Mouse (Mus musculus) lung, embryonic 14.5 days (tissue): ENCODE data around the gene Otulinl. TPM values are rescaled to one million over a fixed set of nuclear protein-coding genes. Genes with fewer than 3 reads are reported as not detected.
A peak's percentile ranks its signal among the peaks of the same experiment; 100 is the strongest.

Experiments
- ATAC-seq: fragments of 200-750 bp; cut with Nextera tagmentation; 2 replicates; pipeline ENCODE4 v1.8.0; 2017; ENCODE audit warnings: mild to moderate bottlenecking, moderate TSS enrichment, moderate library complexity; ENCODE audit not compliant: insufficient read depth
- DNase-seq: peaks from one replicate; pipeline ENCODE4 v3.0.0-alpha.2; 2015
- H3K27ac ChIP-seq: fragments of 300-500 bp; sonication (generic); 2 replicates; pipeline ENCODE4 v1.5.1; 2014; ENCODE audit warnings: low read depth, mild to moderate bottlenecking, moderate library complexity
- H3K27me3 ChIP-seq: fragments of 300-500 bp; sonication (generic); 2 replicates; pipeline ENCODE4 v1.6.1; 2014; ENCODE audit warnings: low read length, control low read depth; ENCODE audit not compliant: insufficient read depth
- H3K36me3 ChIP-seq: fragments of 300-500 bp; sonication (generic); 2 replicates; pipeline ENCODE4 v1.6.1; 2014; ENCODE audit warnings: control low read depth; ENCODE audit not compliant: insufficient read depth
- H3K4me1 ChIP-seq: fragments of 300-500 bp; sonication (generic); 2 replicates; pipeline ENCODE4 v1.6.1; 2014; ENCODE audit warnings: antibody characterized with exemption, control low read depth; ENCODE audit not compliant: insufficient read depth
- H3K4me2 ChIP-seq: fragments of 300-500 bp; sonication (generic); 2 replicates; pipeline ENCODE4 v1.6.1; 2014; ENCODE audit warnings: mild to moderate bottlenecking
- H3K4me3 ChIP-seq: fragments of 300-500 bp; sonication (generic); 2 replicates; pipeline ENCODE4 v1.5.1; 2014; ENCODE audit warnings: low read depth, low read length
- H3K9ac ChIP-seq: fragments of 300-500 bp; sonication (generic); 2 replicates; pipeline ENCODE4 v1.6.1; 2014
- H3K9me3 ChIP-seq: fragments of 300-500 bp; sonication (generic); 2 replicates; pipeline ENCODE4 v1.6.1; 2016; ENCODE audit warnings: low read depth, low read length, control low read depth
- CTCF ChIP-seq: IDR thresholded peaks from 2 replicates; pipeline ENCODE4 v1.5.1; 2016; ENCODE audit warnings: antibody characterized with exemption, low read depth
- WGBS: fragments of 180-500 bp; shearing (Covaris S2); extraction: QIAGEN DNeasy Blood & Tissue Kit; methylation state at CpG from one replicate; pipeline ENCODE4 v1.1.7; 2014; 5-methylcytosine and 5-hydroxymethylcytosine counted together
- polyA plus RNA-seq: library from polyadenylated mRNA; unstranded; fragments of >200 nt; fragmentation: Nextera tagmentation; extraction: Ambion mirVana; gene quantifications from 2 replicates; pipeline ENCODE4 v1.2.1, GENCODE M21; 2014

The Otulinl gene
- polyA plus RNA-seq, 1 experiment from 2014 or later = 15.8 TPM

DNA sequence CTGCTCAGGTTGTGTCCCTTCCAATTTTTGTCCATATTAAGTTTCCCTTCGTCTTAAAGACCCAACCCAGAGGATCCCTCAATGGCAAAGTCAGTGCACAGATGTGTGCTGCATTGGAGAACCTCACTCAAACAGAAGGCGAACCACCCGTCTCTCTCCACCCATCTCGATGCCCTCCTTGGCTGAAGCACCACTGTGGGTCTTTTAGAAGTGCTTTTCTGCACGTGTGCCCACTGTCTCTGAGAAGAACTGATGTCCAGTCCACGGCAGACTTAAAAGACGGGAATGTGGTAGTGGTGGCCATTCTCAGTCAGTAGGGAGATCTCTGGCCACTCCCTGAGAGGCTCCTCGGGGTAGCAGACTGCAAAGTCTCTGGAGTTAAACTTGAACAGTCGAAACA is 24.8 kb downstream of the Otulinl start:
- 71% methylated on average over 9 of the region's 9 CpGs for WGBS
- ATAC-seq = no peak
- TF ChIP-seq CTCF = no peak

DNA sequence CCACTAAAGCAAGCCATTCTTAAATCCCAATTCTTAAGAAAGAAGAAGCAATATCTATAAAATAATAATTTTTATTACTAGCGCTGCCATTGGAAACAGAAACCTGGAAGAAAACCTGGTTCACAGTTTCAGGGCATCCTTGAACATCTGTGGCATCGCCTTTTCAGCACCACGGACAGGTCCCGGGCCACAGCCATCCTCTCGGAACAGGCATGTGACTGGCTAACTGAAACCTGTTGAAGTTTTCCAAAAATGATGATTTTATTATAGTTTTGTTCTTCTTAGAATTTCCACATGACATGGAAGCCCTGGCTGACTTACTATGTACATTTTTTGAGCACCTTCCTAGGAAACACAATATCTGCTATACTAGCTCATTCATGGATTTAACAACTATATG is 26.4 kb downstream of the Otulinl start:
- Histone ChIP-seq H3K9ac (no peak overlapping the region), H3K27ac (no peak overlapping the region), H3K4me1 (no peaks in the 10 kb centered on the region), H3K4me3 (no peak overlapping the region), H3K9me3 (no peaks in the 10 kb centered on the region), H3K4me2 (no peak overlapping the region), H3K27me3 (no peaks in the 10 kb centered on the region), H3K36me3 (no peaks in the 10 kb centered on the region)
- WGBS = 14% methylated on average over 5 of the region's 5 CpGs
- ATAC-seq = no peak
- peak; percentile 86 for DNase-seq
- TF ChIP-seq CTCF = no peak

More for the DNA sequence above, 24.8 kb downstream of the Otulinl start:
- no peaks in the 10 kb centered on the region for H3K9me3 ChIP-seq
- no peaks in the 10 kb centered on the region for H3K36me3 ChIP-seq
- H3K4me2 ChIP-seq = no peak overlapping the region
- H3K4me1 ChIP-seq = no peaks in the 10 kb centered on the region
- H3K9ac ChIP-seq = no peak overlapping the region
- no peak overlapping the region for H3K4me3 ChIP-seq
- no peak overlapping the region for H3K27ac ChIP-seq
- no peak for DNase-seq
- no peaks in the 10 kb centered on the region for H3K27me3 ChIP-seq

DNA sequence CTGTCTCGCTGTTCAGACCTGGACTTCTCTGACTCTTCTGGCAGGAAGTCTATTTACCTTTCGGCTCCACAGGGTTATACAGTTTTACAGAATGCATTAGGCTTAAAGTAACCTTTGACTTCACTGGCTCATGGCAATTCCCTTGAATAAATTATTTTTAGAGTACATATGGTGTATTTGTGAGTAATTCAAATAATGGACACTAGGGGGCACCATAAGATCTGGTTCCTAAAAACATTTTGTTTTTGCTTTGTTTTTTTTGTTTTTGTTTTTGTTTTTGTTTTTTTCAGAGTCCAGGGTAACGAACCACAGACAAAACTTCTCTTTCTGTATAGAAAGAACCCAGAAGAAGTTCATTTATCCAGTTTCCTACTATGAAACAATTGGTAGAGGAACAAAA is 33.7 kb downstream of the Otulinl start:
- no peaks in the 10 kb centered on the region for H3K27me3 ChIP-seq
- no peak overlapping the region for H3K4me2 ChIP-seq
- no peak for ATAC-seq
- H3K9ac ChIP-seq = no peak overlapping the region
- no peak overlapping the region for H3K4me3 ChIP-seq
- peak; percentile 61 for TF ChIP-seq CTCF
- 37% methylated on average over 3 of the region's 3 CpGs for WGBS
- no peaks in the 10 kb centered on the region for H3K36me3 ChIP-seq
- no peaks in the 10 kb centered on the region for H3K4me1 ChIP-seq
- H3K27ac ChIP-seq = no peak overlapping the region
- peak; percentile 81 for DNase-seq
- H3K9me3 ChIP-seq = no peaks in the 10 kb centered on the region

- H3K4me3 ChIP-seq = no peak overlapping the region
- H3K36me3 ChIP-seq = no peaks in the 10 kb centered on the region
- no peaks in the 10 kb centered on the region for H3K4me1 ChIP-seq
- whole genome bisulfite sequencing = 89% methylated on average over 8 of the region's 8 CpGs
- ATAC-seq (no peak), DNase-seq (no peak)
- H3K9ac ChIP-seq = no peak overlapping the region
- no peak overlapping the region for H3K4me2 ChIP-seq
- TF ChIP-seq CTCF = no peak
- no peaks in the 10 kb centered on the region for H3K27me3 ChIP-seq
- no peaks in the 10 kb centered on the region for H3K9me3 ChIP-seq
- no peak overlapping the region for H3K27ac ChIP-seq
These were observed 34.7 kb downstream of the Otulinl start for GRCm38 (mm10) chr15:27646665-27647064.

DNA sequence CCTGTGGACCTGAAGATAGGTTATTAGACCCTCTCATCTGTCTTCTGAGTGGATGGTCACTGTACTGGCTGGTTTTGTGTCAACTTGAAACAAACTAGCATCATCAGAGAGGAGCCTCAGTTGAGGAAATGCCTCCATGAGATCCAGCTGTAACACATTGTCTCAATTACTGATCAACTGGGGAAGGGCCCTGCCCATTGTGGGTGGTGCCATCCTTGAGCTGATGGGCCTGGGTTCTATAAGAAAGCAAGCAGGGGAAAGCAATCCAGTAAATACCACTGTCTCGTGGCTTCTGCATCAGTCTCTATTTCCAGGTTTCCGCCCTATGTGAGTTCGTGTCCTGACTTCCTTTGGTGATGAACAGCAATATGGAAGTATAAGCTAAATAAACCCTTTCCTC is 36.1 kb downstream of the Otulinl start:
- Histone ChIP-seq H3K9me3 (no peaks in the 10 kb centered on the region), H3K27ac (no peak overlapping the region), H3K36me3 (no peaks in the 10 kb centered on the region), H3K4me2 (no peak overlapping the region), H3K9ac (no peak overlapping the region), H3K4me1 (no peaks in the 10 kb centered on the region), H3K4me3 (no peak overlapping the region), H3K27me3 (no peaks in the 10 kb centered on the region)
- 82% methylated on average over 3 of the region's 3 CpGs for WGBS
- ATAC-seq (no peak), DNase-seq (no peak)
- TF ChIP-seq CTCF = no peak

GRCm38 (mm10) chr15:27642895-27643294 is 38.5 kb downstream of the Otulinl start:
- no peak overlapping the region for H3K27ac ChIP-seq
- no peaks in the 10 kb centered on the region for H3K4me1 ChIP-seq
- H3K36me3 ChIP-seq = no peaks in the 10 kb centered on the region
- WGBS = 87% methylated on average over 3 of the region's 3 CpGs
- DNase-seq (peak; percentile 57), ATAC-seq (no peak)
- H3K4me3 ChIP-seq = no peak overlapping the region
- H3K27me3 ChIP-seq = no peaks in the 10 kb centered on the region
- H3K9ac ChIP-seq = no peak overlapping the region
- no peak overlapping the region for H3K4me2 ChIP-seq
- peak; percentile 69 for TF ChIP-seq CTCF
- no peaks in the 10 kb centered on the region for H3K9me3 ChIP-seq

DNA sequence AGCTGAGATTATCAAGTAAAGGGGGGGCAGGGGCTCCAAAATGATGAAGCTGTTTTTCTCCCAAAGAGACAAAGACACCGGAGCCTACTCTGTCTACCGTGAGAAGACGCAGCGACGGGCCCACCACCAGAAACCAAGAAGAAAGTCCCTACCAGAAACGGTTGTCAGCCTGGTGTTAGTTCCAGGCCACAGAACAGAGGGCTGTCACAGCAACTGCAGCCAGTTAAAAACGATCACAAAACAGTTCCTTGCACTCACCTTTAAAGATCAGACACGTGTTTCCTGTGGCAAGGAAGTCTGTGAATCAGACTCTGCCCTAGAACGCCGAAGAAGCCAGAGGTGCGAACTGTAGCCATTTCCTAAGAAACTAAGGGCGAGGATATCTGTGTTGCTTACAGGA is 40.2 kb downstream of the Otulinl start:
- H3K27me3 ChIP-seq = no peaks in the 10 kb centered on the region
- TF ChIP-seq CTCF = no peak
- no peaks in the 10 kb centered on the region for H3K4me1 ChIP-seq
- DNase-seq = no peak
- ATAC-seq = no peak
- H3K9ac ChIP-seq = no peak overlapping the region
- H3K36me3 ChIP-seq = no peaks in the 10 kb centered on the region
- no peak overlapping the region for H3K27ac ChIP-seq
- H3K4me2 ChIP-seq = no peak overlapping the region
- no peaks in the 10 kb centered on the region for H3K9me3 ChIP-seq
- H3K4me3 ChIP-seq = no peak overlapping the region
- 36% methylated on average over 12 of the region's 12 CpGs for WGBS
